Mouse (Mus musculus): Measurements from ENCODE around the gene Cds1. TPM values are rescaled to one million over a fixed set of nuclear protein-coding genes. Genes with fewer than 3 reads are reported as not detected.

Cds1 gene
- polyA plus RNA-seq, 1 experiment from 2014 or later, result 15.9 TPM

GRCm38 (mm10) chr5:101861786-101862571 is 97.0 kb downstream of the Cds1 start:
- Histone ChIP-seq H3K27me3 (replicated peaks) (no peaks in the 10 kb centered on the region), H3K9me3 (no peaks in the 10 kb centered on the region), H3K4me1 (replicated peaks) (no peaks in the 10 kb centered on the region), H3K27ac (no peak overlapping the region), H3K4me2 (replicated peaks) (no peak overlapping the region), H3K4me3 (replicated peaks) (no peak overlapping the region), H3K36me3 (peaks cover 36% of the 10 kb centered on the region), H3K9ac (no peak overlapping the region)
- no peak for ATAC-seq
- 90% methylated on average over 18 of the region's 18 CpGs for WGBS

DNA sequence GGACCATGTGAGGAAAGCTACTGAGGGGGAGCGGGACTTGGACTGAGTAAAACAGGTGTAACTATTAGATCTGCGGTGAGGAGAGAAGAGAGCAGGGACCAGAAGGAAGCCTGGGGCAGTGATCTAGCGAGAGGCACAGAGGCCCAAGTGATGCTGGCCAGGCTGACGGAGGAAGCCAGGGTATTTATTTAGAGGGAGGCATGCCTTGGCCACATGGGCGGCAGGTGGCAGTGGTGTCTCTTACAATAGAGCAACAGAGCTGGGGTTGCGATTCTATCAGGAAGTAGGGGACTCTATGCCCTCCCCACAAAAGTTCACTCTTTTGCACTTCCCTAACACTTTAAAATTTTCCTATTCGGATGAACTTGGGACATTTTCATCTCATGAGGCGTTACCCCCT is 97.7 kb downstream of the Cds1 start:
- Histone ChIP-seq H3K9ac (no peak overlapping the region), H3K36me3 (peaks cover 36% of the 10 kb centered on the region), H3K4me1 (replicated peaks) (no peaks in the 10 kb centered on the region), H3K27me3 (replicated peaks) (no peaks in the 10 kb centered on the region), H3K4me2 (replicated peaks) (no peak overlapping the region), H3K27ac (no peak overlapping the region), H3K4me3 (replicated peaks) (no peak overlapping the region), H3K9me3 (no peaks in the 10 kb centered on the region)
- WGBS, result 84% methylated on average over 8 of the region's 8 CpGs
- no peak for ATAC-seq

GRCm38 (mm10) chr5:101863946-101864345 is 99.0 kb downstream of the Cds1 start:
- Histone ChIP-seq H3K27ac (no peak overlapping the region), H3K36me3 (peaks cover 39% of the 10 kb centered on the region), H3K9ac (no peak overlapping the region), H3K4me1 (replicated peaks) (no peaks in the 10 kb centered on the region), H3K4me3 (replicated peaks) (no peak overlapping the region), H3K4me2 (replicated peaks) (no peak overlapping the region), H3K27me3 (replicated peaks) (no peaks in the 10 kb centered on the region), H3K9me3 (no peaks in the 10 kb centered on the region)
- no peak for ATAC-seq
- 84% methylated on average over 6 of the region's 6 CpGs for WGBS

GRCm38 (mm10) chr5:101866722-101867121 is 101.8 kb downstream of the Cds1 start:
- H3K4me2 ChIP-seq (replicated peaks), result no peak overlapping the region
- no peaks in the 10 kb centered on the region for H3K27me3 ChIP-seq (replicated peaks)
- H3K4me3 ChIP-seq (replicated peaks), result no peak overlapping the region
- 69% methylated on average over 2 of the region's 2 CpGs for WGBS
- H3K9me3 ChIP-seq, result no peaks in the 10 kb centered on the region
- H3K9ac ChIP-seq, result no peak overlapping the region
- ATAC-seq, result no peak
- peaks cover 45% of the 10 kb centered on the region for H3K36me3 ChIP-seq
- H3K27ac ChIP-seq, result no peak overlapping the region
- no peaks in the 10 kb centered on the region for H3K4me1 ChIP-seq (replicated peaks)

Other genes starting within 250 kb of the Cds1 start
- gene Nkx6-1, start 100.1 kb upstream of the Cds1 start, polyA plus RNA-seq (2015; fragmentation: Nextera tagmentation; extraction: Ambion mirVana), result 1.5 and 1.9 TPM in 2 replicates

Measured in intestine, embryonic 15.5 days (tissue).